Mouse (Mus musculus) G1E-ER4 (cell line): ENCODE data around the gene Rapgefl1. TPM values are rescaled to one million over a fixed set of nuclear protein-coding genes. Genes with fewer than 3 reads are reported as not detected.

Experiments
- GATA1 ChIP-seq: IDR thresholded peaks from one replicate; pipeline ENCODE4 v1.8.0; 2012; ENCODE audit warnings: low read length, inconsistent platforms
- polyA plus RNA-seq: library from polyadenylated mRNA; stranded (reverse); fragments of >175 nt; gene quantifications from 2 replicates; pipeline ENCODE4 v1.2.3, GENCODE M21; 2012

The Rapgefl1 gene
- 0.12 and 0.19 TPM in 2 replicates for polyA plus RNA-seq

DNA sequence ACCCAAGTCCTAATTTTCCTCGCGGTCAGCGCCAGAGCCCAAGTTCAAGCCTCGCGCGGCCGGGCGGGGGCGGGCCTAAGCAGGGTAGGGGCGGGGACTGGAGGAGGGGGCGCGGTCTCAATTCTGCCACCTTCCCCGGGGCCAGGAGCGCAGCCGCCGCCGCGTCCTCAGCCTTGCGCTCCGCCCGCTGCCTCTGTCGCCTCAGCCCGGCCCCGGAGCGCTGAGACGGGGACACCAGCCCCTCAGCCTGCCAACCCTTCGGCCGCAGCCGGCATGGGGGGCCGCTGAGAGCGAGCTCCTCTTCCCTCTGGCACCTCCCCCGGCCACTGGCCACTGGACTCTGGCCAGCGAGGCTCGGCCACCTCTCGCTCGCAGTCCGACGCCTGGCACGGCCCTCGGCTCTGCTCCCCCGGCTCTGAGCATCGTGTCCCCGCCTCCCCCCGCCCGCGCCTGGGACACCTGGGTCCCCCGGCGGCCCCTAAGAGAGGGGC, at the start of gene Rapgefl1:
Gene Rapgefl1 (plus strand): TSS at position 135 of the 491 bp plus-strand sequence.
- no peak for TF ChIP-seq GATA1

DNA sequence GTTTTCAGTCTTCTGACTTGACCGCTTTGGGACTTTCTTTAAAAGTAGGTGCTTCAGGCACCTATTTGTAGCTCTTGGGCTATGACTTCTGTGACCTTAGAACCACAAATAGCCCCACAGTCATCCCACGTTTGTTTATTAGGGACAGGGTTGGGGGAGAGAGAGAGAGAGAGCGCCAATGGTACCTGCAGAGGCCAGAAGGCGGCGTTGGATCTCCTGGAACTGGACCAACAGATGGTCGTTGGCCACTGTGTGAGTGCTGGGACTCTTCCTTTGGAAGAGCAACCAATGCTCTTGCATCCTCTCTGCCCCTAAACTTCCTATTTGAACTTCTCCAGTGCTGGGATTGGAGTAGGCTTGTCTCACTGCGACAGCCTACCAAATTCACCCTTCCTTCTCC, 49.4 kb upstream of the Rapgefl1 start:
- no peak for TF ChIP-seq GATA1

DNA sequence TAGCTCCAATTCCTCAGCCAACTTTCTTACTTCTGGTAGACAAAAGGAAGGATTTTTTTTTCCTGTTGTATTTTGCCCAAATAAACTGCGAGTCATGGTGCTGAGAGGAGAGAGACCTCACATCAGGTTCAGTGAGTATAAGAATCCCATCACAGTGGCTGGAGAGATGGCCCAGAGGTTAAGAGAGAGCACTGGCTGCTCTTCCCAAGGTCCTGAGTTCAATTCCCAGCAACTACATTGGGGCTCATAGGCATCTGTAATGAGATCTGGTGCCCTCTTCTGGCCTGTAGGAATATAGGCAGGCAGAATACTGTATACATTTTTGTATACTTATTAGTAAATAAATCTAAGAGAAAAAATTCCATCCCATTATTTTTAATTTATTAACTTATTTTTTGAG, 48.9 kb upstream of the Rapgefl1 start:
- no peak for TF ChIP-seq GATA1

DNA sequence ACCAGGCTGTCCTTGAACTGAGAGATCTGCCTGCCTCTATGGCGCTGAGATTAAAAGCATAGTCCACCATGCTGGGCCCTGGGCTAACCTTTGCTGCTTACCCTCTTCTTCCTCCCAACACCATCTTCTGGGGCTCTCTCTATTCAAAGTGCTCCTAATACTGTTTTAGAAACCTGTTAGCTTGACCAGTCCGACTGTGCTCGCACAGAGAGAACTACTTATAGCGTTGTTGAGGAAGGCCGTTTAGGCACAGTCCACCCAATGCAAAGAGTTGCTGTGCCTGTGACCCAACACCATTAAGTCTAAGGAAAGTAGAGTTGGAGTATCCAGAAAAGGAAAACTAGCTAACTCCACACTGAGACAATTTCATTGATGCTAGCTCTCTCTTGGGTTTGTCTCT, 48.4 kb upstream of the Rapgefl1 start:
- TF ChIP-seq GATA1, result no peak

DNA sequence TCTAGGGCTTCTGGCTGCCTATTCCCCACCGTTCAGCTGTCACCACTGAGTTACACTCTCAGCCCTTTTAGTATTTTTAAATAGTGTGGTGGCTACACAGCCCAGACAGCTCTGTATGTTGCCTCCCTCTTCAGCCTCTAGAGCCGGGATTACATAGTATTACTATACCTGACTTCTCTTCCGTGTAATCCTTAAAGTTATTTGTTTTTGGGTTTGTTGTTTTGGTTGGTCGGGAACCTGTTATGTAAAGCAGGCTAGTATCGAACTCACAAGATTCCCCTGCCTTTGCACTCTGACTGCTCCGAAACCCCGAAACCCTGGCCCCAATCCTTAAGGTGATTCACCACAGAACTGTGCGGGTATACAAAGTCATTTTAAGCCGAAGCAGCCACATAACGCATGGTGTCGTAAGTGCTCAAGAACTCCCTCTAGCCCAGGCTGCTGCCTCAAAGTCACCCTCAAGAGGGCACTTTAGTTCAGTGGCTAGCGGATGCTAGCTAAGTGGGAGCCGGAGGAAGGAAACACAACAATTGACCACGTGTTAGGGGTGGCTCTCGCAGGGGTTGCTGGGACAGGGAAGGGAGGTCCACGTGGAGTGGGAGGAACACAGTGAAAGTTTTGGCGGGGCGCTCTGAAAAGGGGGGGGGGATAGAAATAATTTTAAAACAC, 47.9 kb upstream of the Rapgefl1 start:
- no peak for TF ChIP-seq GATA1

DNA sequence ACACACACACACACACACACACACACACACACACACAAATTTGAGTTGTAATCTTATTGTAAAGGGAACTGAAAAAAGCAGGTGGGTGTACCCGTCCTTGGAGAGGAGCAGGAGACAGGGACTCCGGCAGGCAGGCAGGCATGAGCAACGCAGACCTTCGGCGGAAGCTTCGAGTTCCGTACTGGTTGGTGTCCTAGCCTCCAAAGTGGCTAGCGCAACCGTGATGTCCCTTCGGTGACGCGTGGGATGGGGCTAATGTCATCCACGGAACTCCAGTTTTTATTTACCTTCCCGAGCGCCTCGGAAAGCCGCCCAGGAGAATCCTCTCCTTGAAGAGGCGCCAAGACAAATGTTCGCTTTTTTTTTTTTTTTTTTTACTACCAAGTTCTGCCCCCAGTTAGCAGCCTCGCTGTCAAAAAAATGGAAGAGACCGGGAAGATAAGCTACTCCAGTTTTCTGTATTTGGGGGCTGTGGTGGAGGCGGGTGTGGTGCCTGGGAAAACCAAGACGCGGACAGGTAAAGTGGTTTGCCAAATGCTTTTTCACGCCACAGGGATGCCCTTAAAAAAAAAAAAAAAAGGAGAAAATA, 47.3 kb upstream of the Rapgefl1 start:
- TF ChIP-seq GATA1, result no peak

DNA sequence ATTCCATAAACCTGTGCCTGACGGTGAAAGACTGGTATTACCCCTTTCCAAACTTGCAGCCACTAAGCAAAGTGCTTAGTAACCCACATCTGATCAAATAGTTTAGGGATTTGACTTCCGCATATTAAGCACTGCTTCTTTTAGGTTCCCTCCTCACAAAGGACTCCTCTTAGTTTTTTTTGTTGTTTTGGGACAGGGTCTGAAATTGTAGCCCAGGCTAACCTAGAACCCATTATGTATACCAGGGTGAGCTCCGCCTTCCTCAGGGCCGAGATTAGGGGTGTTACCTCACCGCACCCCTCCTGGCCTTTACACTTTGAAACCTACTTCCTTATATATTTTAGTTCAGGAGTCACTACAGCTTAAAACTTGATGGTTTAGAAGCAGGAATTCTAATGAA, 46.8 kb upstream of the Rapgefl1 start:
- TF ChIP-seq GATA1, result no peak

DNA sequence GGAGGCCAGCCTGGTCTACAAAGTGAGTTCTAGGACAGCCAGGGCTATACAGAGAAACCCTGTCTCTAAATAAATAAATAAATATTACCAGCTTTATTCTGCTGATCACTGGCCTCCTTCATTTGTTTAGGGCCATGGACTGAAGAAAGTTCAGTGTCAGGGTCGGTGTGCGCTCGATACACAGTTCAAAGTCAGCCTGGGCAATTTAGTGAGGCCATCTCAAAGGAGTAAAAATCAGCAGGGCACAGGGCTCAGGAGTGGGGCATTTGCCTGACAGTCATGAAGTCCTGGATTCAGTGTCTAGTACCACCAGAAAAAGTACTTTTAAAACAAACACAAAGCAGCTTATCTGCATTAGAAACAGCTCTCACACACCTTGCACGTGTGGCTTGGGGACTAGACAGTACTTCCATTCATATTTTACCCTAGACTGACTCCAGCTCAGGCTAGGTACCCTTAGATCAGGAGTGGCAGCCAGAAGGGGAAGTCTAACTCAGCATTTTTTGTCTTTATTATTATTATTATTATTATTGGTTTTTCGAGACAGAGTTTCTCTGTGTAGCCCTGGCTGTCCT, 45.9 kb upstream of the Rapgefl1 start:
- no peak for TF ChIP-seq GATA1

DNA sequence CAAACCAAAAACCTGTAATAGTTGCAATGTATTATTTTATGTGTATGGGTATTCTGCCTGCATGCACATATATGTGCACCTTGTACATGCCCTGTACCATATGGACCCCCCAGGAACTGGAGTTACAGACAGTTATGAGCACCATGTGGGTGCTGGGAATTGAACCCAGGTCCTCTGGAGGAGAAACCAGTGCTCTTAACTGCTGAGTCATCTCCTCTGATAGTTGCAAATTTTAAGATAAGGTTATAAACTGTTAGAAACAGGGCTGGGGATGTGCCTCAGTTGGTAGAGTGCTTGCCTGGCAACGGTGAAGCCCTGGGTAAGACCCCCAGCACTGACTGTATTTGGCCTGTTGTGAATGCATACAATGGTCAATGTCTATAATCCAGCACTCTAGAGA, 45.1 kb upstream of the Rapgefl1 start:
- TF ChIP-seq GATA1, result no peak

DNA sequence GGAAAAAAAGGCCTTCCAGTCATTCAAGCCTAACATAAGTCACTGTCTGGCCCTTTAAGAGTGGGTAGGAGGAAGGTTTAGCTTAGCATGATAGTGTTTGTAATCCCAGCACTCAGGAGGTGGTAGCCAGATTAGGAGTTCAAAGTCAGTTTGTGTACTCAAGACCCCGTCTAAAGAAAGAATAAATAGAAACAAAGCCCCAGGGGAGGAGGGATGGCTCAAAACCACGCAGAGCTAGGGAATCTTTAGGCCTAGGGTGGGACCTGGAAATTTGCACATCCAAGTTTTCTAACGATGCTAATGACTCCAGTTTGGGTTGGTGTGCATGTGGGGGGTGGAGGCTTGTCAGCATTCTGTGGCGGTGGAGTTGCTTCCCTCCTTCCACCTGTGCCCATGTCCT, 44.5 kb upstream of the Rapgefl1 start:
- TF ChIP-seq GATA1, result no peak

DNA sequence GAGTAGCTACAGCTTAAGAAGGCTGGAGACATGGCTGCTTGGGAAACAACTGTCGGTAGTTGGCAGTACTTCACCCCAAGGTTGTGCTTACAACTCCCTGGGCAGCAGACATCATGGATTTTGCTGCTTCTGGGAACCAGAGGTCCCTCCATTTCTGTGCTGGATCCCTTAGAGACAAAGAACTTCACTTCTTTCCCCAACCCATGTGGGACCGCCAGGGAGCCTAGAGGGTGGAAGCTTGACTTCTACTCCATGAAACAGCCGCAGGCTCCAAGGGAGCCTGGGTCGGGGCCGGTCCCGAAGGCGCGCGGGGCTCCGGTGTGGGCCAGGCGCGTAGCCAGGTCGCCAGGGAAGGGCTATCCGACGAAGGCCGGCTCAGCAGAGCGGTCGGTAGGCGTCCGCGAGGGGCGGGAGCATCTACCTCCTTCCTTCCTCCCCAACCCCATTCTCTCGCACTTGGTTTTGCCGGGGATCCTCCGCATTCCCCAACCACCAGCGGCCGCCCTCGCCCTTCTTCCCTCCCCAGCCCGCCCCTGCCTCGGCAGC, 42.0 kb upstream of the Rapgefl1 start:
- no peak for TF ChIP-seq GATA1

DNA sequence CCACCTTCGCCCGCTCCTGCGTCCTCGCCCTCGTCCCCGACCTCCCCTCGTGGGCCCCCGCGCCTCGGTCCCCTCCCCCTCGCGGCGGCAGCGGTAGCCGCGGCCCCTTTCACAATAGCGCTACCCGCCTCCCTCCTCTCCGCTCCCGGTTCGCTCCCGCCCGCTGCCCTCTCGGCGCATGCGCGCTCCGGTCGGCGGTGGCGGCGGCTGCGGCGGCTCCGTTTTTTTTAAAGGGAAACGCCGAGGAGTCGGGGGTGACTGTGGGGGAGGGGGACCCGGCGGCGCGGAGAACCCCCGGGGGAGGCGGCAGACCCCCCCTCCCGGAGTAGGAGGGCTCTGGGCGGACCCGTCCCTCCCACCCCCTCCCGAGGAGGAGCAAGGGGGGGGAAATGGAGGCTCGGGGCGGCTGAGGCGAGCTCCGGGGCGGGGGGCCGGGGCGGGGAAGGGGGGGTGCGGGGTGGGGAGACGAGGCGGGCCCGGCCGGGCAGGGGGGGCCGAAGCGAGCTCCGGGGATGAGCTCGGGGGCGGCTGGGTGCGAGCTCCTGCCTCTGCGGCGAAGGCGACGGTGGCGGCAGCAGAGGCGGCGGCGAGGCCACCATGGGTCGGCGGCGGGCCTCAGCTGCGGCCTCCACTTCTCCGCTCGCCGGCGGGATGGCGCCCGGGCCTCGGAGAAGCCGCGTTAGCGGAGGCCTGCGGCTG, 41.4 kb upstream of the Rapgefl1 start, which contains the start of gene Msl1:
Gene Msl1 (plus strand): TSS at position 502 of the 699 bp plus-strand sequence.
- TF ChIP-seq GATA1, result no peak

DNA sequence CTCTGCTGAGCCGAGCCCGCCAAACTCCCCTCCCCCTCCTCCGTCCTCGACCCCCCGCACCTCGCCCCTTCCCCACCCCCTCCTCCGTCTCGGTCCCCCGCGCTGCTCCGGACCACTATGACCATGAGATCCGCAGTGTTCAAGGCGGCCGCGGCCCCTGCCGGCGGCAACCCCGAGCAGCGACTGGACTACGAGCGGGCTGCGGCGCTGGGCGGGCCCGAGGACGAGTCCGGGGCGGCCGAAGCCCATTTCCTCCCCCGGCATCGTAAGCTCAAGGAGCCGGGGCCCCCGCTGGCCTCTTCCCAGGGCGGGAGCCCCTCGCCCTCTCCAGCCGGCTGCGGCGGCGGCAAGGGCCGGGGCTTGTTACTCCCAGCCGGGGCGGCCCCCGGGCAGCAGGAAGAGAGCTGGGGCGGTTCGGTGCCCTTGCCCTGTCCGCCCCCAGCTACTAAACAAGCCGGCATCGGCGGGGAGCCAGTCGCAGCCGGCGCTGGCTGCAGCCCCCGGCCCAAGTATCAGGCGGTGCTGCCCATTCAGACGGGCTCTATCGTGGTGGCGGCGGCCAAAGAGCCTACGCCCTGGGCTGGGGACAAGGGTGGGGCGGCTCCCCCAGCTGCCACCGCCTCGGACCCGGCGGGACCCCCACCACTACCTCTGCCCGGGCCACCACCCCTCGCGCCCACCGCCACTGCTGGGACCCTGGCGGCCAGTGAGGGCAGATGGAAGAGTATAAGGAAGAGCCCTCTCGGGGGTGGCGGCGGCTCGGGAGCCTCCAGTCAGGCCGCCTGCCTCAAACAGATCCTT, 40.7 kb upstream of the Rapgefl1 start:
- no peak for TF ChIP-seq GATA1

DNA sequence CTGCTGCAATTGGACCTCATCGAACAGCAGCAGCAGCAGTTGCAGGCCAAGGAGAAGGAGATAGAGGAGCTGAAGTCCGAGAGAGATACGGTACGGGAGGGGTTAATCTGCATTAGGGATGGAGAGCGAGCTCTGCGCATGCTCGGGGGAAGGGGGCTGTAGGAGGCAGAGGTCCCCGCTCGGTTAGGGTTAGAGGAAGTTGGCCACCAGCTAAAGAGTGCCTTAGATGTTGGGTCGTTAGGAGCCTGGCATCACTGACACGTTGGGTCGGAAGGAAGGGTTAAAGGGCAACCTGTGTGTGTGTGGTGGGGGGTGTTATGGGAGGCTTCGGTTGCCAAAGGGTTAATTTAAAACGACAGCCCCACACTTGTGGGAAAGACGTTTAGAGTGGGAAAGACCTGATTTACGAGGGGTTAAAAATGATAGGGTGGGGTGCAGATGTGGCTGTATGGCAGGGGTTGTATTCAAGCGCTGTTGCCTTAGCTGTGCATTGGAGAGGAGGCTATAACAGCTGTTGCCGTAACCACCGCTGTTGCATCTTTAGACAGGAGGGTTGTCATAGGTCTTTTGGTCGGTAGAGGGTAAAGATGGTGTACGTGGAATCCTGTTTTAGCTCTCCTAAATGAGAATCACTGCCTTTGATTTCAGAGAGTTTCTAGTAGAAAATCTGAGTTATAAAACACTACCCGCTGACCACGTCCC, 39.9 kb upstream of the Rapgefl1 start:
- no peak for TF ChIP-seq GATA1
